Mouse (Mus musculus) liver, embryonic 12.5 days (tissue): Measurements from ENCODE around the gene Me1. TPM values are rescaled to one million over a fixed set of nuclear protein-coding genes. Genes with fewer than 3 reads are reported as not detected.

Experiments used
- ATAC-seq: fragments of 200-750 bp; cut with Nextera tagmentation; 2 replicates; pipeline ENCODE4 v1.8.0; 2017; ENCODE audit warnings: moderate number of reproducible peaks, mild to moderate bottlenecking, moderate library complexity
- H3K27ac ChIP-seq: fragments of 300-500 bp; sonication (generic); 2 replicates; pipeline ENCODE4 v1.5.1; 2016; ENCODE audit warnings: mild to moderate bottlenecking
- H3K27me3 ChIP-seq: fragments of 300-500 bp; sonication (generic); replicated peaks from 2 replicates; pipeline ENCODE4 v1.6.1; 2016; ENCODE audit warnings: mild to moderate bottlenecking, moderate library complexity
- H3K36me3 ChIP-seq: fragments of 300-500 bp; sonication (generic); 2 replicates; pipeline ENCODE4 v1.6.1; 2016; ENCODE audit warnings: mild to moderate bottlenecking, moderate library complexity
- H3K4me1 ChIP-seq: fragments of 300-500 bp; sonication (generic); 2 replicates; pipeline ENCODE4 v1.6.1; 2016
- H3K4me2 ChIP-seq: fragments of 300-500 bp; sonication (generic); 2 replicates; pipeline ENCODE4 v1.6.1; 2016; ENCODE audit warnings: mild to moderate bottlenecking, moderate library complexity
- H3K4me3 ChIP-seq: fragments of 300-500 bp; sonication (generic); 2 replicates; pipeline ENCODE4 v1.5.1; 2016; ENCODE audit warnings: mild to moderate bottlenecking, moderate library complexity
- H3K9ac ChIP-seq: fragments of 300-500 bp; sonication (generic); 2 replicates; pipeline ENCODE4 v1.6.1; 2016; ENCODE audit warnings: mild to moderate bottlenecking, moderate library complexity
- H3K9me3 ChIP-seq: fragments of 300-500 bp; sonication (generic); replicated peaks from 2 replicates; pipeline ENCODE4 v1.6.1; 2016; ENCODE audit warnings: mild to moderate bottlenecking, moderate library complexity
- WGBS: fragments of 180-500 bp; shearing (Covaris S2); methylation state at CpG from one replicate; pipeline ENCODE4 v1.1.7; 2016; ENCODE audit not compliant: insufficient replicate concordance; 5-methylcytosine and 5-hydroxymethylcytosine counted together
- polyA plus RNA-seq: library from polyadenylated mRNA; unstranded; fragments of >200 nt; fragmentation: Nextera tagmentation; extraction: Ambion mirVana; gene quantifications from 2 replicates; pipeline ENCODE4 v1.2.1, GENCODE M21; 2016

Gene Me1
- polyA plus RNA-seq, 1 experiment from 2014 or later = 5.2 TPM

GRCm38 (mm10) chr9:86676246-86676645 is 19.5 kb downstream of the Me1 start:
- Histone ChIP-seq H3K9ac (no peak overlapping the region), H3K4me2 (no peak overlapping the region), H3K27me3 (no peaks in the 10 kb centered on the region), H3K9me3 (no peaks in the 10 kb centered on the region), H3K27ac (no peak overlapping the region), H3K4me3 (no peak overlapping the region), H3K36me3 (no peaks in the 10 kb centered on the region), H3K4me1 (no peaks in the 10 kb centered on the region)
- ATAC-seq = no peak
- 59% methylated on average over 3 of the region's 3 CpGs for WGBS

- H3K4me1 ChIP-seq = no peaks in the 10 kb centered on the region
- H3K27me3 ChIP-seq = no peaks in the 10 kb centered on the region
- no peak overlapping the region for H3K4me3 ChIP-seq
- WGBS = 72% methylated on average over 2 of the region's 2 CpGs
- H3K9me3 ChIP-seq = no peaks in the 10 kb centered on the region
- no peak overlapping the region for H3K27ac ChIP-seq
- ATAC-seq = no peak
- H3K9ac ChIP-seq = no peak overlapping the region
- no peak overlapping the region for H3K4me2 ChIP-seq
- no peaks in the 10 kb centered on the region for H3K36me3 ChIP-seq
Measured at GRCm38 (mm10) chr9:86675426-86675825, 20.3 kb downstream of the Me1 start.

GRCm38 (mm10) chr9:86672907-86673472 is 22.8 kb downstream of the Me1 start:
- H3K4me3 ChIP-seq = no peak overlapping the region
- H3K4me2 ChIP-seq = no peak overlapping the region
- whole genome bisulfite sequencing = 63% methylated on average over 5 of the region's 5 CpGs
- H3K9ac ChIP-seq = no peak overlapping the region
- no peak for ATAC-seq
- no peaks in the 10 kb centered on the region for H3K27me3 ChIP-seq
- H3K27ac ChIP-seq = no peak overlapping the region
- H3K9me3 ChIP-seq = no peaks in the 10 kb centered on the region
- no peaks in the 10 kb centered on the region for H3K4me1 ChIP-seq
- no peaks in the 10 kb centered on the region for H3K36me3 ChIP-seq

- no peaks in the 10 kb centered on the region for H3K36me3 ChIP-seq
- H3K4me2 ChIP-seq = no peak overlapping the region
- H3K9me3 ChIP-seq = no peaks in the 10 kb centered on the region
- 53% methylated on average over 8 of the region's 8 CpGs for WGBS
- no peak overlapping the region for H3K27ac ChIP-seq
- no peak overlapping the region for H3K9ac ChIP-seq
- no peaks in the 10 kb centered on the region for H3K27me3 ChIP-seq
- H3K4me1 ChIP-seq = no peaks in the 10 kb centered on the region
- ATAC-seq = no peak
- no peak overlapping the region for H3K4me3 ChIP-seq
Measured at GRCm38 (mm10) chr9:86668590-86669252, 27.0 kb downstream of the Me1 start.

- Histone ChIP-seq H3K9me3 (no peaks in the 10 kb centered on the region), H3K9ac (no peak overlapping the region), H3K27ac (no peak overlapping the region), H3K36me3 (no peaks in the 10 kb centered on the region), H3K4me2 (no peak overlapping the region), H3K4me1 (no peaks in the 10 kb centered on the region), H3K4me3 (no peak overlapping the region), H3K27me3 (no peaks in the 10 kb centered on the region)
- 65% methylated on average over 7 of the region's 7 CpGs for WGBS
- ATAC-seq = no peak
Measured at GRCm38 (mm10) chr9:86667138-86667750, 28.5 kb downstream of the Me1 start.

- Histone ChIP-seq H3K4me2 (no peak overlapping the region), H3K4me1 (no peaks in the 10 kb centered on the region), H3K27ac (no peak overlapping the region), H3K9me3 (no peaks in the 10 kb centered on the region), H3K4me3 (no peak overlapping the region), H3K27me3 (no peaks in the 10 kb centered on the region), H3K9ac (no peak overlapping the region), H3K36me3 (no peaks in the 10 kb centered on the region)
- no peak for ATAC-seq
- WGBS = 76% methylated on average over 6 of the region's 6 CpGs
Measured at GRCm38 (mm10) chr9:86661679-86662078, 34.1 kb downstream of the Me1 start.

GRCm38 (mm10) chr9:86661266-86661665 is 34.5 kb downstream of the Me1 start:
- 74% methylated on average over 3 of the region's 3 CpGs for WGBS
- no peak overlapping the region for H3K27ac ChIP-seq
- H3K36me3 ChIP-seq = no peaks in the 10 kb centered on the region
- H3K9me3 ChIP-seq = no peaks in the 10 kb centered on the region
- no peaks in the 10 kb centered on the region for H3K27me3 ChIP-seq
- ATAC-seq = no peak
- no peak overlapping the region for H3K4me2 ChIP-seq
- no peak overlapping the region for H3K4me3 ChIP-seq
- H3K9ac ChIP-seq = no peak overlapping the region
- no peaks in the 10 kb centered on the region for H3K4me1 ChIP-seq

- Histone ChIP-seq H3K9ac (no peak overlapping the region), H3K27ac (no peak overlapping the region), H3K9me3 (no peaks in the 10 kb centered on the region), H3K4me3 (no peak overlapping the region), H3K27me3 (no peaks in the 10 kb centered on the region), H3K36me3 (no peaks in the 10 kb centered on the region), H3K4me1 (no peaks in the 10 kb centered on the region), H3K4me2 (no peak overlapping the region)
- 73% methylated on average over 2 of the region's 2 CpGs for WGBS
- no peak for ATAC-seq
Measured at GRCm38 (mm10) chr9:86660327-86660726, 35.4 kb downstream of the Me1 start.

GRCm38 (mm10) chr9:86658347-86658746 is 37.4 kb downstream of the Me1 start:
- no peaks in the 10 kb centered on the region for H3K36me3 ChIP-seq
- H3K27ac ChIP-seq = no peak overlapping the region
- no peak overlapping the region for H3K4me2 ChIP-seq
- no peak overlapping the region for H3K9ac ChIP-seq
- no peaks in the 10 kb centered on the region for H3K9me3 ChIP-seq
- ATAC-seq = no peak
- H3K4me3 ChIP-seq = no peak overlapping the region
- H3K4me1 ChIP-seq = no peaks in the 10 kb centered on the region
- WGBS = 79% methylated on average over 4 of the region's 4 CpGs
- H3K27me3 ChIP-seq = no peaks in the 10 kb centered on the region

GRCm38 (mm10) chr9:86652194-86652593 is 43.6 kb downstream of the Me1 start:
- Histone ChIP-seq H3K27ac (no peak overlapping the region), H3K27me3 (no peaks in the 10 kb centered on the region), H3K4me1 (no peaks in the 10 kb centered on the region), H3K4me3 (no peak overlapping the region), H3K9me3 (no peaks in the 10 kb centered on the region), H3K9ac (no peak overlapping the region), H3K36me3 (no peaks in the 10 kb centered on the region), H3K4me2 (no peak overlapping the region)
- WGBS = 63% methylated on average over 1 of the region's 1 CpGs
- no peak for ATAC-seq

- H3K9me3 ChIP-seq = no peaks in the 10 kb centered on the region
- no peaks in the 10 kb centered on the region for H3K4me1 ChIP-seq
- WGBS = 73% methylated on average over 3 of the region's 3 CpGs
- no peaks in the 10 kb centered on the region for H3K36me3 ChIP-seq
- H3K9ac ChIP-seq = no peak overlapping the region
- no peaks in the 10 kb centered on the region for H3K27me3 ChIP-seq
- H3K4me2 ChIP-seq = no peak overlapping the region
- no peak overlapping the region for H3K4me3 ChIP-seq
- H3K27ac ChIP-seq = no peak overlapping the region
- no peak for ATAC-seq
Measured at GRCm38 (mm10) chr9:86651254-86651653, 44.5 kb downstream of the Me1 start.

- ATAC-seq = no peak
- Histone ChIP-seq H3K27ac (no peak overlapping the region), H3K4me2 (no peak overlapping the region), H3K9me3 (no peaks in the 10 kb centered on the region), H3K4me1 (no peaks in the 10 kb centered on the region), H3K27me3 (no peaks in the 10 kb centered on the region), H3K36me3 (no peaks in the 10 kb centered on the region), H3K4me3 (no peak overlapping the region), H3K9ac (no peak overlapping the region)
- WGBS = 73% methylated on average over 5 of the region's 5 CpGs
Measured at GRCm38 (mm10) chr9:86650822-86651221, 44.9 kb downstream of the Me1 start.
